Mouse (Mus musculus) stomach, embryonic 15.5 days (tissue): ENCODE results near the gene Cdca3. TPM values are rescaled to one million over a fixed set of nuclear protein-coding genes. Genes with fewer than 3 reads are reported as not detected.
"Not testable (repeated sequence)": the region's sequence is repeated elsewhere in the genome, so short reads cannot be mapped to it uniquely, and the experiment has no call there.

ENCODE experiments used
- ATAC-seq: fragments of 200-750 bp; cut with Nextera tagmentation; 2 replicates; pipeline ENCODE4 v1.8.0; 2017; ENCODE audit warnings: low read depth, moderate number of reproducible peaks, moderate TSS enrichment; ENCODE audit not compliant: insufficient read depth, low FRiP score
- H3K27ac ChIP-seq: fragments of 300-500 bp; sonication (generic); 2 replicates; pipeline ENCODE4 v1.5.1; 2015; ENCODE audit warnings: mild to moderate bottlenecking, inconsistent platforms
- H3K27me3 ChIP-seq: fragments of 300-500 bp; sonication (generic); replicated peaks from 2 replicates; pipeline ENCODE4 v1.6.1; 2015; ENCODE audit warnings: inconsistent platforms
- H3K36me3 ChIP-seq: fragments of 300-500 bp; sonication (generic); 2 replicates; pipeline ENCODE4 v1.6.1; 2015; ENCODE audit warnings: inconsistent platforms
- H3K4me1 ChIP-seq: fragments of 300-500 bp; sonication (generic); 2 replicates; pipeline ENCODE4 v1.6.1; 2015; ENCODE audit warnings: inconsistent platforms
- H3K4me2 ChIP-seq: fragments of 300-500 bp; sonication (generic); 2 replicates; pipeline ENCODE4 v1.6.1; 2015; ENCODE audit warnings: mild to moderate bottlenecking, inconsistent platforms
- H3K4me3 ChIP-seq: fragments of 300-500 bp; sonication (generic); replicated peaks from 2 replicates; pipeline ENCODE4 v1.5.1; 2015; ENCODE audit warnings: inconsistent platforms
- H3K9ac ChIP-seq: fragments of 300-500 bp; sonication (generic); 2 replicates; pipeline ENCODE4 v1.6.1; 2015; ENCODE audit warnings: inconsistent platforms
- H3K9me3 ChIP-seq: fragments of 300-500 bp; sonication (generic); 2 replicates; pipeline ENCODE4 v1.6.1; 2016; ENCODE audit warnings: inconsistent platforms
- WGBS: fragments of 180-500 bp; shearing (Covaris S2); methylation state at CpG from one replicate; pipeline ENCODE4 v1.1.7; 2015; 5-methylcytosine and 5-hydroxymethylcytosine counted together
- polyA plus RNA-seq: library from polyadenylated mRNA; unstranded; fragments of >200 nt; fragmentation: Nextera tagmentation; extraction: Ambion mirVana; gene quantifications from 2 replicates; pipeline ENCODE4 v1.2.1, GENCODE M21; 2015

Gene Cdca3
- polyA plus RNA-seq, 1 experiment from 2014 or later, result 141 TPM

- no peak overlapping the region for H3K4me3 ChIP-seq
- H3K9me3 ChIP-seq, result no peaks in the 10 kb centered on the region
- H3K27me3 ChIP-seq, result no peaks in the 10 kb centered on the region
- peaks cover 12% of the 10 kb centered on the region for H3K4me1 ChIP-seq
- H3K4me2 ChIP-seq, result no peak overlapping the region
- ATAC-seq, result no peak
- no peak overlapping the region for H3K27ac ChIP-seq
- H3K9ac ChIP-seq, result no peak overlapping the region
- 82% methylated on average over 3 of the region's 3 CpGs for WGBS
- H3K36me3 ChIP-seq, result no peaks in the 10 kb centered on the region
Measured at GRCm38 (mm10) chr6:124803061-124803460, 26.3 kb upstream of the Cdca3 start.

DNA sequence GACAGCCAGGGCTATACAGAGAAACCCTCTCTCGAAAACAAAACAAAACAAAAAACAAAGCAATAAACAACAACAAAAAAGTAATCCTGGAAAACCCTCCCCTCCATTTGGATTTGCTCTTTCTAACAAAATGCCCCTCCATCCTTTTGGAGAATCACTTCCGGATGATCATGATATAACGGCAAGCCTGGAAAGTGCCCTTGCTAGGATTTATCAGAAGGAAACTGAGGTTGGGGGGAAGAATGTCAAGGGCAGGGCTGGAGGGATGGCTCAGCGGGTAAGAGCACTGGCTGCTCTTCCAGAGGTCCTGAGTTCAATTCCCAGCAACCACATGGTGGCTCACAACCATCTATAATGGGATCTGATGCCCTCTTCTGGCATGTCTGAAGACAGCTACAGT lies 25.7 kb upstream of the Cdca3 start:
- not testable (repeated sequence) for H3K4me2 ChIP-seq, ATAC-seq, H3K36me3 ChIP-seq, H3K27ac ChIP-seq, H3K4me3 ChIP-seq, H3K9me3 ChIP-seq, H3K27me3 ChIP-seq, H3K9ac ChIP-seq
- WGBS, result 93% methylated on average over 4 of the region's 4 CpGs
- peaks cover 14% of the 10 kb centered on the region for H3K4me1 ChIP-seq

- Histone ChIP-seq H3K9ac (no peak overlapping the region), H3K27me3 (no peaks in the 10 kb centered on the region), H3K4me1 (peaks cover 15% of the 10 kb centered on the region), H3K27ac (no peak overlapping the region), H3K9me3 (no peaks in the 10 kb centered on the region), H3K36me3 (no peaks in the 10 kb centered on the region), H3K4me3 (no peak overlapping the region), H3K4me2 (no peak overlapping the region)
- WGBS, result 82% methylated on average over 3 of the region's 3 CpGs
- ATAC-seq, result no peak
Measured at GRCm38 (mm10) chr6:124804341-124804740, 25.0 kb upstream of the Cdca3 start.

GRCm38 (mm10) chr6:124805341-124806321 lies 23.7 kb upstream of the Cdca3 start:
- Histone ChIP-seq H3K36me3 (peaks cover 4% of the 10 kb centered on the region; the same call in 1 of the 2 replicates), H3K4me3 (peak overlapping the region; percentile 50), H3K9ac (0 out of 2 replicates have a peak overlapping the region, but pooled peaks have one; percentile 4), H3K27ac (peak overlapping the region; percentile 96), H3K4me1 (peaks cover 28% of the 10 kb centered on the region), H3K4me2 (peak overlapping the region; percentile 89), H3K9me3 (no peaks in the 10 kb centered on the region), H3K27me3 (no peaks in the 10 kb centered on the region)
- peak; percentile 83 for ATAC-seq
- 2% methylated on average over 34 of the region's 34 CpGs for WGBS

DNA sequence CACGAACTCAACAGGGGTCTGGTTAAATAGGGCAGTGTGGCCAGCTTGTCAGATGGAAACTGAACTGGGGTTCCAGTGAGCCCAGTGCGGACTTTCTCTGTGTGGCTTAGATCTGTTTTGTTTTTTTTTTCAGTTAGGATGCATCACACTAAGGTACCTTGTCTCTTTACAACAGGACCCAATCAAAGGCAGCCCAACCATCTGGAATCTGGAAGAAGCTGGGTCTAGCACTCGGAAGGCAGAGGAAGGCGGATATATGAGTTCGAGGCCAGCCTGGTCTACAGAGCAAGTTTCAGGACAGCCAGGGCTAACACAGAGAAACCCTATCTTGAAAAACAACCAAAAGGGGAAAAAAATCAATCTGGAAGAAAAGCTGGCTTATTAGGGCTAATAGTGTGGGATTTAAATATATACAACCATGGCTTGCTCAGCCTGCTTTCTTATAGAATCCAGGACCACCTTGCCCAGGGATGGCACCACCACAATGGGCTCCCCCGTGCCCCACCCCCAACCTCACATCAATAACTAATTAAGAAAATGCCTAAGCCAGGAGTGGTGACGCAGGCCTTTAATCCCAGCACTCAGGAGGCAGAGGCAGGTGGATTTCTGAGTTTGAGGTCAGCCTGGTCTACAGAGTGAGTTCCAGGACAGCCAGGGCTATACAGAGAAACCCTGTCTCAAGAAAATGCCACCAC lies 22.8 kb upstream of the Cdca3 start:
- H3K27me3 ChIP-seq, result no peaks in the 10 kb centered on the region
- peaks cover 31% of the 10 kb centered on the region for H3K4me1 ChIP-seq
- no peaks in the 10 kb centered on the region for H3K9me3 ChIP-seq
- ATAC-seq, result no peak
- H3K4me3 ChIP-seq, result peak overlapping the region; percentile 50
- H3K9ac ChIP-seq, result no peak overlapping the region
- H3K4me2 ChIP-seq, result peak overlapping the region; percentile 89
- WGBS, result 79% methylated on average over 7 of the region's 7 CpGs
- H3K36me3 ChIP-seq, result peaks cover 8% of the 10 kb centered on the region
- peak overlapping the region; percentile 96 for H3K27ac ChIP-seq

- Histone ChIP-seq H3K27me3 (no peaks in the 10 kb centered on the region), H3K9ac (no peak overlapping the region)
- ATAC-seq, result no peak
Measured at GRCm38 (mm10) chr6:124807366-124807765, 22.0 kb upstream of the Cdca3 start.

DNA sequence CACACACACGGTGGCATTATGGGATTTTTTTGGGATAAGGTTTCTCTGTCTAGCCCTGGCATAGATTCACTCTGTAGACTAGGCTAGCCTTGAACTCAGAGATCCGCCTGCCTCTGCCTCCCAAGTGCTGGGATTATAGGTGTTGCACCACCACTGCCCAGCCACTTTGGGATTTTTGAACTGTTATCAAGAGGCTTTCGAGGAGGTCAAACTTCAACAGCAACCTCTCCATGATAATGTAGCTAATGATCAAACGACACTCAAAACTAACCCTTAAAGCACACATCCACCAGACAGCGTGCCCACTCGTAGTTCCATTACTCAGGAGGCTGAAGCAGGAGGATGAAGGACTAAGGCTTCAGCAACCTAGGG lies 21.4 kb upstream of the Cdca3 start:
- H3K9ac ChIP-seq, result no peak overlapping the region
- peak overlapping the region; percentile 97 for H3K4me2 ChIP-seq
- H3K36me3 ChIP-seq, result peaks cover 16% of the 10 kb centered on the region
- H3K4me1 ChIP-seq, result peaks cover 44% of the 10 kb centered on the region
- peak overlapping the region; percentile 68 for H3K4me3 ChIP-seq
- no peaks in the 10 kb centered on the region for H3K27me3 ChIP-seq
- no peak for ATAC-seq
- WGBS, result 60% methylated on average over 6 of the region's 6 CpGs
- H3K9me3 ChIP-seq, result no peaks in the 10 kb centered on the region
- peak overlapping the region; percentile 96 for H3K27ac ChIP-seq

More at GRCm38 (mm10) chr6:124807366-124807765, 22.0 kb upstream of the Cdca3 start:
- Histone ChIP-seq H3K36me3 (peaks cover 16% of the 10 kb centered on the region), H3K4me1 (peaks cover 39% of the 10 kb centered on the region), H3K9me3 (no peaks in the 10 kb centered on the region), H3K4me2 (no peak overlapping the region), H3K27ac (no peak overlapping the region), H3K4me3 (no peak overlapping the region)
- 79% methylated on average over 4 of the region's 4 CpGs for WGBS

DNA sequence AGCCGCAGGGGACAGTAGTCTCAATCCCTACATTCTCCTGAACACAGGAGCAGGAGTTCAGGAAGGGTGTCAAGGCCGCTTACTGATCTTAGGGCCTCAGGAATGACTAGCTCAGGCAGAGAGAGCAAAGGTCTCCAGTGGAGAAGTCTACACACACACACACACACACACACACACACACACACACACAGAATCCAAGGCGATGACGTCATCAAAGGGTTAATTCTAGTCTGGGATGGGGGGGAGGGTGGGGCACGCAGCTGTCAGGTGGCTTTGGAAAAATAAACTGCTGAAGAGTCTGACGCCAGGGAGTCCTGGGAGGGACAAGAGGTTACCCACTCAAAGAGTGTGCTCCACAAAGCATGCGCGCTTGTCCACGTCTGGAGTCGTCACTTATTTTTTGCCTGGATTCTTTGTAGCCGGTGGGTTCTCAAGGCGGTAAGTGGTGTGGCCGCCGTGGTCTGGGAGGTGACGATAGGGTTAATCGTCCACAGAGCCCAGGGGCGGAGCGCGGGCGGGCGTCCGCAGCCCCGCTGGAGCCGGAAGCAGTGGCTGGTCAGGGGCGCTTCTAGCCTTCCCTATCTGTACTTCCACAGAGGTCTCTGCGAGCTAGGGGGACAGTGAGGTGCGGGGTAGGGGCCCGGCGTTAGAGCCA lies 20.9 kb upstream of the Cdca3 start, which contains the start of gene Spsb2:
TSS of gene Spsb2 (plus strand) at position 304 of the 655 bp plus-strand sequence.
- WGBS, result 3% methylated on average over 29 of the region's 29 CpGs
- peak within 1 kb of the TSS; percentile 68 for H3K4me3 ChIP-seq
- ATAC-seq, result peak; percentile 70
- H3K9ac ChIP-seq, result peak within 1 kb of the TSS; percentile 58
- H3K4me2 ChIP-seq, result peak within 1 kb of the TSS; percentile 97
- no peaks in the 10 kb centered on the region for H3K9me3 ChIP-seq
- peaks cover 16% of the 10 kb centered on the region for H3K36me3 ChIP-seq
- H3K27ac ChIP-seq, result peak within 1 kb of the TSS; percentile 96
- H3K4me1 ChIP-seq, result peaks cover 44% of the 10 kb centered on the region
- H3K27me3 ChIP-seq, result no peaks in the 10 kb centered on the region

- WGBS, result 0% methylated on average over 35 of the region's 35 CpGs
- Histone ChIP-seq H3K4me1 (peaks cover 45% of the 10 kb centered on the region), H3K4me3 (peak overlapping the region; percentile 68), H3K9me3 (no peaks in the 10 kb centered on the region), H3K27ac (peak overlapping the region; percentile 96), H3K4me2 (peak overlapping the region; percentile 97), H3K27me3 (no peaks in the 10 kb centered on the region), H3K9ac (peak overlapping the region; percentile 58), H3K36me3 (peaks cover 16% of the 10 kb centered on the region)
- peak; percentile 17; the same call in 1 of the 2 replicates for ATAC-seq
Measured at GRCm38 (mm10) chr6:124809052-124809774, 20.1 kb upstream of the Cdca3 start.

GRCm38 (mm10) chr6:124809775-124810538 lies 19.4 kb upstream of the Cdca3 start:
- Histone ChIP-seq H3K27me3 (no peaks in the 10 kb centered on the region), H3K4me1 (peaks cover 51% of the 10 kb centered on the region), H3K4me3 (peak overlapping the region; percentile 68), H3K9me3 (no peaks in the 10 kb centered on the region), H3K36me3 (peaks cover 16% of the 10 kb centered on the region), H3K27ac (peak overlapping the region; percentile 96), H3K9ac (peak overlapping the region; percentile 58), H3K4me2 (peak overlapping the region; percentile 97)
- 38% methylated on average over 14 of the region's 14 CpGs for WGBS
- no peak for ATAC-seq
